Mouse (Mus musculus): ENCODE measurements at regions not wholly inside any gene's neighbourhood (a gene's known extent, or its start where the extent isn't known, plus 50 kb on each side); places are given as distances from the start of the nearest gene placed in this dataset.

DNA sequence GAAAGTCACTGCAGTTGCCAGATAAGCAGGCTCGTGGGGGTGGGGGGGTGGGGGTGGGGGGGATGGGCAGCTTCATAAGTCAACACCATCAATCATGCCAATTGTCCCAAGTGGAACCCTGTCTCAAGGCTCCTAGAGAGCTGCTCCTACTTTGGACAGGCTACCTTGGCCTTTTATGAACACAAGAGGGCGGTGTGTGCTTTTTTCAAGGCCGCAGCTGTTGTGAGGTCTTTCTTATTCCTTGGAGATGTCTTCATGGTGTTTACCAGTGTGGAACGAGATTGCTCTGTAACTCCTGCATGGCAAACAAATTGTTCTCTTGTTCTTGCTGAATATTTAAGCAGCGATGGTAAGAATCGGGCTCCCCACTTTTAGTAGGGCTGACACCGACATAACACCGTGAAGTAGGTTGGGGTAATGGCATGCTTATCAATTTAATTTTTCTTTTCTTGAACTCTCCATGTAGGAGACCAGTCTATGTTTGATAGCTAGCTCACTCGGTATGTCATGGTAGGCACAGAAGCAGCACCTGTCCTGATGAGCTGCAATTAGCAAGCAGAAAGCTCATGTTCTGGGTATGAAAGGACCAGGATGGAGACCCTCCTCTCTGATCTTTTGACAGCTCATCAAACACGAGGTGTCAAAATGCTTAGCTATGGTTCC is 118.7 kb upstream of the Nmur2 start:
- DNase-seq (ENCODE audit: low spot score, missing footprints) (peak; percentile 94), ATAC-seq (ENCODE audit: low FRiP score) (peak; percentile 83)
- Histone ChIP-seq H3K9ac (ENCODE audit: low read length) (no peak overlapping the region), H3K4me2 (no peak overlapping the region), H3K27ac (ENCODE audit: low read depth, low read length) (no peak overlapping the region), H3K27me3 (ENCODE audit: control insufficient read depth, insufficient read depth, low read length) (no peaks in the 10 kb centered on the region), H3K36me3 (ENCODE audit: control insufficient read depth, insufficient read depth, low read length) (no peaks in the 10 kb centered on the region), H3K9me3 (ENCODE audit: control insufficient read depth, low read length) (no peaks in the 10 kb centered on the region), H3K4me1 (ENCODE audit: control insufficient read depth, insufficient read depth, low read length) (no peaks in the 10 kb centered on the region), H3K4me3 (ENCODE audit: low read depth, low read length) (no peak overlapping the region)
- 35% methylated on average over 10 of the region's 10 CpGs for WGBS

- 22% methylated on average over 13 of the region's 13 CpGs for whole genome bisulfite sequencing
- no peak overlapping the region for H3K27ac ChIP-seq (ENCODE audit: low read depth, low read length)
- H3K9me3 ChIP-seq (ENCODE audit: control insufficient read depth, low read length), result no peaks in the 10 kb centered on the region
- no peak overlapping the region for H3K4me2 ChIP-seq
- no peaks in the 10 kb centered on the region for H3K36me3 ChIP-seq (ENCODE audit: control insufficient read depth, insufficient read depth, low read length)
- H3K27me3 ChIP-seq (ENCODE audit: control insufficient read depth, insufficient read depth, low read length), result no peaks in the 10 kb centered on the region
- H3K4me1 ChIP-seq (ENCODE audit: control insufficient read depth, insufficient read depth, low read length), result no peaks in the 10 kb centered on the region
- no peak for ATAC-seq (ENCODE audit: low FRiP score)
- no peak overlapping the region for H3K9ac ChIP-seq (ENCODE audit: low read length)
- DNase-seq (ENCODE audit: low spot score, missing footprints), result peak; percentile 78
- H3K4me3 ChIP-seq (ENCODE audit: low read depth, low read length), result no peak overlapping the region
Observed at GRCm38 (mm10) chr11:56150825-56151342, 110.1 kb upstream of the Nmur2 start.

GRCm38 (mm10) chr11:56149752-56150151 is 108.9 kb upstream of the Nmur2 start:
- Histone ChIP-seq H3K4me2 (no peak overlapping the region), H3K4me3 (ENCODE audit: low read depth, low read length) (no peak overlapping the region), H3K36me3 (ENCODE audit: control insufficient read depth, insufficient read depth, low read length) (no peaks in the 10 kb centered on the region), H3K4me1 (ENCODE audit: control insufficient read depth, insufficient read depth, low read length) (no peaks in the 10 kb centered on the region), H3K27ac (ENCODE audit: low read depth, low read length) (no peak overlapping the region), H3K9ac (ENCODE audit: low read length) (no peak overlapping the region), H3K27me3 (ENCODE audit: control insufficient read depth, insufficient read depth, low read length) (no peaks in the 10 kb centered on the region), H3K9me3 (ENCODE audit: control insufficient read depth, low read length) (no peaks in the 10 kb centered on the region)
- ATAC-seq (ENCODE audit: low FRiP score) (no peak), DNase-seq (ENCODE audit: low spot score, missing footprints) (peak; percentile 84)
- WGBS, result 26% methylated on average over 1 of the region's 1 CpGs

- WGBS, result 81% methylated on average over 1 of the region's 1 CpGs
- no peak overlapping the region for H3K27ac ChIP-seq (ENCODE audit: low read depth, low read length)
- H3K4me1 ChIP-seq (ENCODE audit: control insufficient read depth, insufficient read depth, low read length), result no peaks in the 10 kb centered on the region
- H3K9ac ChIP-seq (ENCODE audit: low read length), result no peak overlapping the region
- no peak overlapping the region for H3K4me2 ChIP-seq
- no peaks in the 10 kb centered on the region for H3K36me3 ChIP-seq (ENCODE audit: control insufficient read depth, insufficient read depth, low read length)
- DNase-seq (ENCODE audit: low spot score, missing footprints) (no peak), ATAC-seq (ENCODE audit: low FRiP score) (no peak)
- H3K27me3 ChIP-seq (ENCODE audit: control insufficient read depth, insufficient read depth, low read length), result no peaks in the 10 kb centered on the region
- no peaks in the 10 kb centered on the region for H3K9me3 ChIP-seq (ENCODE audit: control insufficient read depth, low read length)
- H3K4me3 ChIP-seq (ENCODE audit: low read depth, low read length), result no peak overlapping the region
Observed at GRCm38 (mm10) chr11:56148956-56149355, 108.1 kb upstream of the Nmur2 start.

DNA sequence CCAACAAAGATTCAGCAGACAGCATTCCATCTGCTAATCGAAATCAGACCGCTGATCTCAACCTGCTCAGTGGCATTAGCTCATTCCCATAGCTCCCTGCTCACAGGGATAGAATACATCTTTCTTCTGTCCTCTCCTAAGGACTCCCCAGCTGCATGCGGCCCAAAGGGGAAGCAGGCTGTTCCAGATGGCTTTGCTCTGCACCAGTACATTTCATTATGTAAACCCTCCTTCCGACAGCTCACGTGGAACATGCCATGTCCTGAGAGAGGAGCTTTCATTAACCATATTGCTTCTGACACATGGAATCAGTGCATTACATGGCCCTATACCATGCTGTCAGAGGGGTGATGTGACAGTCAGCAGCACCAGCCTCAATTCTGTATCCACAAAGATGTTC is 105.9 kb upstream of the Nmur2 start:
- H3K4me1 ChIP-seq (ENCODE audit: control insufficient read depth, insufficient read depth, low read length), result no peaks in the 10 kb centered on the region

GRCm38 (mm10) chr11:56131339-56131823 is 90.6 kb upstream of the Nmur2 start:
- Histone ChIP-seq H3K9ac (ENCODE audit: low read length) (no peak overlapping the region), H3K27ac (ENCODE audit: low read depth, low read length) (no peak overlapping the region), H3K4me1 (ENCODE audit: control insufficient read depth, insufficient read depth, low read length) (no peaks in the 10 kb centered on the region), H3K36me3 (ENCODE audit: control insufficient read depth, insufficient read depth, low read length) (no peaks in the 10 kb centered on the region), H3K4me3 (ENCODE audit: low read depth, low read length) (no peak overlapping the region), H3K4me2 (no peak overlapping the region), H3K9me3 (ENCODE audit: control insufficient read depth, low read length) (no peaks in the 10 kb centered on the region), H3K27me3 (ENCODE audit: control insufficient read depth, insufficient read depth, low read length) (no peaks in the 10 kb centered on the region)
- DNase-seq (ENCODE audit: low spot score, missing footprints) (peak; percentile 98), ATAC-seq (ENCODE audit: low FRiP score) (no peak)
- WGBS, result 37% methylated on average over 15 of the region's 15 CpGs

More for the DNA sequence above, 105.9 kb upstream of the Nmur2 start:
- DNase-seq (ENCODE audit: low spot score, missing footprints) (peak; percentile 60), ATAC-seq (ENCODE audit: low FRiP score) (no peak)
- H3K4me2 ChIP-seq, result no peak overlapping the region
- no peaks in the 10 kb centered on the region for H3K9me3 ChIP-seq (ENCODE audit: control insufficient read depth, low read length)
- no peak overlapping the region for H3K9ac ChIP-seq (ENCODE audit: low read length)
- H3K27ac ChIP-seq (ENCODE audit: low read depth, low read length), result no peak overlapping the region
- 88% methylated on average over 5 of the region's 5 CpGs for WGBS
- no peak overlapping the region for H3K4me3 ChIP-seq (ENCODE audit: low read depth, low read length)
- H3K27me3 ChIP-seq (ENCODE audit: control insufficient read depth, insufficient read depth, low read length), result no peaks in the 10 kb centered on the region
- no peaks in the 10 kb centered on the region for H3K36me3 ChIP-seq (ENCODE audit: control insufficient read depth, insufficient read depth, low read length)

DNA sequence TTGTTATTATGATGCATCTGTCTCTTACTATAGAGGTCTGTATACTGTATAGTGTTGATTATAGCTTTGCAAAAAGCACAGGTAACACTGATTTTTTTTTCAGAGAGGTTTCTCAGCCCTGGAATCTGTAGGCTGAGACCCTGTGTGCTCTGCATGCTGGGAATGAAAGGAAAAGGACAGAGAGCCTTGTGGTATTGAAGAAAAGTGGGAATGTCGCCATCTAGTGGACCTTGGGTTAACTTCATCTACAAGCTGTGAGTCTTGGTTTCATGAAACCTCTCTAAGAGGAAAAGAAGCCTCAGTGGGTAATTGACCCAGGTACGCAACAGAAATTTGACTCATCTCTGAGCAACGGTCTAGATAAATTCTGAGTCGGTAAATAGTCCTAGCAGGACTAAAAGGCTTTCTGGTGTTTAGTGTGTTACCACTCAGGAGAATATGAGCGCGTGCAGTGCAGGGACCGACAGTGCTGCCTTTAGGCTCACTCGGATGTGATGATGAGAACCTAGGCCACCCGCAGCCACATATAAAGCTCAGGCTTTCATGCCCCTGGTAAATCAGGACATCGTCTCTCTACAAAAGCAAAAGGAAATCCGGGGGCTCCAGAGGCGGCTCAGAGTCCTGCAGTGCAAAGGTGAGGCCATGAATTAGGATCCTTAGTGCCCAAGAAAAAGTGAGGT is 75.9 kb upstream of the Nmur2 start:
- no peak overlapping the region for H3K4me2 ChIP-seq
- ATAC-seq (ENCODE audit: low FRiP score), result no peak
- no peaks in the 10 kb centered on the region for H3K9me3 ChIP-seq (ENCODE audit: control insufficient read depth, low read length)
- H3K27me3 ChIP-seq (ENCODE audit: control insufficient read depth, insufficient read depth, low read length), result no peaks in the 10 kb centered on the region
- H3K27ac ChIP-seq (ENCODE audit: low read depth, low read length), result no peak overlapping the region
- H3K36me3 ChIP-seq (ENCODE audit: control insufficient read depth, insufficient read depth, low read length), result no peaks in the 10 kb centered on the region
- peak; percentile 91 for DNase-seq (ENCODE audit: low spot score, missing footprints)
- no peak overlapping the region for H3K4me3 ChIP-seq (ENCODE audit: low read depth, low read length)
- H3K9ac ChIP-seq (ENCODE audit: low read length), result no peak overlapping the region
- H3K4me1 ChIP-seq (ENCODE audit: control insufficient read depth, insufficient read depth, low read length), result no peaks in the 10 kb centered on the region
- WGBS, result 47% methylated on average over 12 of the region's 12 CpGs

DNA sequence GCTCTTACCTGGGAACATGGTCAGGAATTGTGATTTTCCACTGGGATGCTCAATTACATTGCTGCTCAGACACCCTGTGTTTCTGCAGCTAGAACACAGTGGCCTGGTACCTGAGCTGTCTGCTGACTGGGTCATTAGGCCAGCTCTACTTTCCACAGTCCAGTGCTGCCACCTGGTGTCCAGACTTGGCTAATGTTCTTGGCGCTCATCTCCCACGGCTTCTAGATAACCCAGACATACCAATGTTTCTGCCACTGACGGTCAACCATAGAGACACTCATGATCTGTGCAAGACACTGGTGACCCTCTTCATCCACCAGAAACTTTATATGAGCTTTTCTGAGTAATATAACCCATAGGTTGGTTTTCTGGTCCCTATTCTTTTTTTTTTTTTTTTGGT is 67.1 kb upstream of the Nmur2 start:
- Histone ChIP-seq H3K9me3 (ENCODE audit: control insufficient read depth, low read length) (no peaks in the 10 kb centered on the region), H3K9ac (ENCODE audit: low read length) (no peak overlapping the region), H3K4me2 (no peak overlapping the region), H3K27ac (ENCODE audit: low read depth, low read length) (no peak overlapping the region), H3K36me3 (ENCODE audit: control insufficient read depth, insufficient read depth, low read length) (no peaks in the 10 kb centered on the region), H3K4me1 (ENCODE audit: control insufficient read depth, insufficient read depth, low read length) (no peaks in the 10 kb centered on the region), H3K4me3 (ENCODE audit: low read depth, low read length) (no peak overlapping the region), H3K27me3 (ENCODE audit: control insufficient read depth, insufficient read depth, low read length) (no peaks in the 10 kb centered on the region)
- DNase-seq (ENCODE audit: low spot score, missing footprints) (peak; percentile 98), ATAC-seq (ENCODE audit: low FRiP score) (no peak)
- WGBS, result 10% methylated on average over 3 of the region's 3 CpGs

DNA sequence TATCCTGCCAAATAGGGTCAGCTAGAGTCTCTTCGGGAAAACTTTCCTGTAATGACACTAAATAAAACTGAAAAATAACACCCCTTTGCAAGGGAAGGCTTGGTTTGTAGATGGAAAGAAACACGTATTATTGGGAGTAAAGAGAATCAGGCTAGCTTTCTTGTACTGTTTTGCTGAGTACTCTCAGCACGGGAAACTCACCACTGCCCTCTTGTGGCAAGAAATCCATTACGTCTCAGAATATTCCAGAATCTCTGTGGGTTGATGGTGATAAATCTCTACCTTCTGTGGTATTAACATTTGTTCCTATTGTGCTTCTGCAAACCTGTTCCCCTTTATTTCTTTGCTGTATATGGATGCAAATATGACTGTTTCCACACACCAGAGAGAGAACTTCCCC is 64.8 kb upstream of the Nmur2 start:
- H3K27ac ChIP-seq (ENCODE audit: low read depth, low read length), result no peak overlapping the region
- H3K9me3 ChIP-seq (ENCODE audit: control insufficient read depth, low read length), result no peaks in the 10 kb centered on the region
- no peak overlapping the region for H3K4me3 ChIP-seq (ENCODE audit: low read depth, low read length)
- H3K36me3 ChIP-seq (ENCODE audit: control insufficient read depth, insufficient read depth, low read length), result no peaks in the 10 kb centered on the region
- no peaks in the 10 kb centered on the region for H3K4me1 ChIP-seq (ENCODE audit: control insufficient read depth, insufficient read depth, low read length)
- H3K9ac ChIP-seq (ENCODE audit: low read length), result no peak overlapping the region
- no peak overlapping the region for H3K4me2 ChIP-seq
- DNase-seq (ENCODE audit: low spot score, missing footprints), result peak; percentile 93
- ATAC-seq (ENCODE audit: low FRiP score), result no peak
- WGBS, result 44% methylated on average over 4 of the region's 4 CpGs
- no peaks in the 10 kb centered on the region for H3K27me3 ChIP-seq (ENCODE audit: control insufficient read depth, insufficient read depth, low read length)
